Mouse (Mus musculus): ENCODE data around the gene Zfp276. TPM values are rescaled to one million over a fixed set of nuclear protein-coding genes. Genes with fewer than 3 reads are reported as not detected.

The Zfp276 gene
- polyA plus RNA-seq, 1 experiment from 2014 or later = 19.2 TPM

GRCm38 (mm10) chr8:123242107-123242923 is 11.7 kb upstream of the Zfp276 start:
- WGBS = 83% methylated on average over 7 of the region's 7 CpGs
- Histone ChIP-seq H3K4me3 (replicated peaks; ENCODE audit: low read length) (no peak overlapping the region), H3K4me1 (ENCODE audit: control insufficient read depth, insufficient read depth, low read length) (no peaks in the 10 kb centered on the region), H3K36me3 (ENCODE audit: control insufficient read depth, insufficient read depth, low read length) (no peaks in the 10 kb centered on the region), H3K4me2 (ENCODE audit: low read depth, low read length) (no peak overlapping the region), H3K9me3 (replicated peaks; ENCODE audit: control insufficient read depth, low read length) (no peaks in the 10 kb centered on the region), H3K27me3 (ENCODE audit: control insufficient read depth, insufficient read depth, low read length) (no peaks in the 10 kb centered on the region), H3K27ac (ENCODE audit: low read length) (no peak overlapping the region), H3K9ac (ENCODE audit: low read length) (no peak overlapping the region)
- ATAC-seq (ENCODE audit: insufficient read depth, low FRiP score) = no peak

- Histone ChIP-seq H3K9me3 (replicated peaks; ENCODE audit: control insufficient read depth, low read length) (no peaks in the 10 kb centered on the region), H3K4me1 (ENCODE audit: control insufficient read depth, insufficient read depth, low read length) (no peaks in the 10 kb centered on the region), H3K27me3 (ENCODE audit: control insufficient read depth, insufficient read depth, low read length) (no peaks in the 10 kb centered on the region), H3K9ac (ENCODE audit: low read length) (no peak overlapping the region), H3K36me3 (ENCODE audit: control insufficient read depth, insufficient read depth, low read length) (0 out of 2 replicates have a peak, but pooled peaks cover 6% of the 10 kb centered on the region), H3K4me2 (ENCODE audit: low read depth, low read length) (no peak overlapping the region), H3K27ac (ENCODE audit: low read length) (no peak overlapping the region), H3K4me3 (replicated peaks; ENCODE audit: low read length) (no peak overlapping the region)
- ATAC-seq (ENCODE audit: insufficient read depth, low FRiP score) = no peak
- WGBS = 64% methylated on average over 11 of the region's 11 CpGs
Measured at GRCm38 (mm10) chr8:123243053-123243452, 10.9 kb upstream of the Zfp276 start.

- Histone ChIP-seq H3K4me3 (replicated peaks; ENCODE audit: low read length) (no peak overlapping the region), H3K36me3 (ENCODE audit: control insufficient read depth, insufficient read depth, low read length) (0 out of 2 replicates have a peak, but pooled peaks cover 13% of the 10 kb centered on the region), H3K9me3 (replicated peaks; ENCODE audit: control insufficient read depth, low read length) (no peaks in the 10 kb centered on the region), H3K4me2 (ENCODE audit: low read depth, low read length) (no peak overlapping the region), H3K27ac (ENCODE audit: low read length) (no peak overlapping the region), H3K4me1 (ENCODE audit: control insufficient read depth, insufficient read depth, low read length) (no peaks in the 10 kb centered on the region), H3K27me3 (ENCODE audit: control insufficient read depth, insufficient read depth, low read length) (no peaks in the 10 kb centered on the region), H3K9ac (ENCODE audit: low read length) (no peak overlapping the region)
- no peak for ATAC-seq (ENCODE audit: insufficient read depth, low FRiP score)
- 89% methylated on average over 4 of the region's 4 CpGs for WGBS
Measured at GRCm38 (mm10) chr8:123244382-123244781, 9.6 kb upstream of the Zfp276 start.

- Histone ChIP-seq H3K4me1 (ENCODE audit: control insufficient read depth, insufficient read depth, low read length) (no peaks in the 10 kb centered on the region), H3K9ac (ENCODE audit: low read length) (no peak overlapping the region), H3K36me3 (ENCODE audit: control insufficient read depth, insufficient read depth, low read length) (0 out of 2 replicates have a peak, but pooled peaks cover 13% of the 10 kb centered on the region), H3K4me2 (ENCODE audit: low read depth, low read length) (no peak overlapping the region), H3K9me3 (replicated peaks; ENCODE audit: control insufficient read depth, low read length) (no peaks in the 10 kb centered on the region), H3K4me3 (replicated peaks; ENCODE audit: low read length) (no peak overlapping the region), H3K27ac (ENCODE audit: low read length) (no peak overlapping the region), H3K27me3 (ENCODE audit: control insufficient read depth, insufficient read depth, low read length) (no peaks in the 10 kb centered on the region)
- ATAC-seq (ENCODE audit: insufficient read depth, low FRiP score) = no peak
- 85% methylated on average over 12 of the region's 12 CpGs for WGBS
Measured at GRCm38 (mm10) chr8:123245543-123245942, 8.5 kb upstream of the Zfp276 start.

- over 99% methylated on average over 6 of the region's 6 CpGs for WGBS
- H3K4me2 ChIP-seq (ENCODE audit: low read depth, low read length) = no peak overlapping the region
- no peak overlapping the region for H3K4me3 ChIP-seq (replicated peaks; ENCODE audit: low read length)
- no peak for ATAC-seq (ENCODE audit: insufficient read depth, low FRiP score)
- no peak overlapping the region for H3K9ac ChIP-seq (ENCODE audit: low read length)
- peaks cover 5% of the 10 kb centered on the region for H3K4me1 ChIP-seq (ENCODE audit: control insufficient read depth, insufficient read depth, low read length)
- no peak overlapping the region for H3K27ac ChIP-seq (ENCODE audit: low read length)
- H3K9me3 ChIP-seq (replicated peaks; ENCODE audit: control insufficient read depth, low read length) = no peaks in the 10 kb centered on the region
- H3K36me3 ChIP-seq (ENCODE audit: control insufficient read depth, insufficient read depth, low read length) = 0 out of 2 replicates have a peak, but pooled peaks cover 17% of the 10 kb centered on the region
- no peaks in the 10 kb centered on the region for H3K27me3 ChIP-seq (ENCODE audit: control insufficient read depth, insufficient read depth, low read length)
Measured at GRCm38 (mm10) chr8:123247748-123248147, 6.2 kb upstream of the Zfp276 start.

GRCm38 (mm10) chr8:123248596-123248995 is 5.4 kb upstream of the Zfp276 start:
- Histone ChIP-seq H3K4me3 (replicated peaks; ENCODE audit: low read length) (no peak overlapping the region), H3K4me2 (ENCODE audit: low read depth, low read length) (no peak overlapping the region), H3K27me3 (ENCODE audit: control insufficient read depth, insufficient read depth, low read length) (no peaks in the 10 kb centered on the region), H3K9ac (ENCODE audit: low read length) (no peak overlapping the region), H3K27ac (ENCODE audit: low read length) (no peak overlapping the region), H3K36me3 (ENCODE audit: control insufficient read depth, insufficient read depth, low read length) (0 out of 2 replicates have a peak, but pooled peaks cover 17% of the 10 kb centered on the region), H3K9me3 (replicated peaks; ENCODE audit: control insufficient read depth, low read length) (no peaks in the 10 kb centered on the region), H3K4me1 (ENCODE audit: control insufficient read depth, insufficient read depth, low read length) (peaks cover 11% of the 10 kb centered on the region)
- no peak for ATAC-seq (ENCODE audit: insufficient read depth, low FRiP score)
- WGBS = 86% methylated on average over 8 of the region's 8 CpGs

- H3K9ac ChIP-seq (ENCODE audit: low read length) = no peak overlapping the region
- no peaks in the 10 kb centered on the region for H3K27me3 ChIP-seq (ENCODE audit: control insufficient read depth, insufficient read depth, low read length)
- H3K4me1 ChIP-seq (ENCODE audit: control insufficient read depth, insufficient read depth, low read length) = peaks cover 20% of the 10 kb centered on the region
- ATAC-seq (ENCODE audit: insufficient read depth, low FRiP score) = no peak
- H3K4me3 ChIP-seq (replicated peaks; ENCODE audit: low read length) = no peak overlapping the region
- H3K9me3 ChIP-seq (replicated peaks; ENCODE audit: control insufficient read depth, low read length) = no peaks in the 10 kb centered on the region
- H3K4me2 ChIP-seq (ENCODE audit: low read depth, low read length) = no peak overlapping the region
- 96% methylated on average over 5 of the region's 5 CpGs for WGBS
- H3K36me3 ChIP-seq (ENCODE audit: control insufficient read depth, insufficient read depth, low read length) = 0 out of 2 replicates have a peak, but pooled peaks cover 17% of the 10 kb centered on the region
- H3K27ac ChIP-seq (ENCODE audit: low read length) = no peak overlapping the region
Measured at GRCm38 (mm10) chr8:123250940-123251339, 3.1 kb upstream of the Zfp276 start.

- H3K27me3 ChIP-seq (ENCODE audit: control insufficient read depth, insufficient read depth, low read length) = no peaks in the 10 kb centered on the region
- peak overlapping the region; percentile 71 for H3K4me2 ChIP-seq (ENCODE audit: low read depth, low read length)
- WGBS = 50% methylated on average over 4 of the region's 4 CpGs
- H3K4me1 ChIP-seq (ENCODE audit: control insufficient read depth, insufficient read depth, low read length) = peaks cover 20% of the 10 kb centered on the region
- H3K9ac ChIP-seq (ENCODE audit: low read length) = peak overlapping the region; percentile 99
- ATAC-seq (ENCODE audit: insufficient read depth, low FRiP score) = no peak
- peaks cover 14% of the 10 kb centered on the region; the same call in 1 of the 2 replicates for H3K36me3 ChIP-seq (ENCODE audit: control insufficient read depth, insufficient read depth, low read length)
- peak overlapping the region; percentile 99 for H3K4me3 ChIP-seq (replicated peaks; ENCODE audit: low read length)
- no peaks in the 10 kb centered on the region for H3K9me3 ChIP-seq (replicated peaks; ENCODE audit: control insufficient read depth, low read length)
- peak overlapping the region; percentile 29; the same call in 1 of the 2 replicates for H3K27ac ChIP-seq (ENCODE audit: low read length)
Measured at GRCm38 (mm10) chr8:123252925-123253324, 1.1 kb upstream of the Zfp276 start.

GRCm38 (mm10) chr8:123253451-123254098 is 420 bp upstream of the Zfp276 start:
- peak; percentile 19; the same call in 1 of the 2 replicates for ATAC-seq (ENCODE audit: insufficient read depth, low FRiP score)
- Histone ChIP-seq H3K9ac (ENCODE audit: low read length) (peak overlapping the region; percentile 99), H3K36me3 (ENCODE audit: control insufficient read depth, insufficient read depth, low read length) (peaks cover 17% of the 10 kb centered on the region), H3K4me1 (ENCODE audit: control insufficient read depth, insufficient read depth, low read length) (peaks cover 20% of the 10 kb centered on the region), H3K27ac (ENCODE audit: low read length) (peak overlapping the region; percentile 86), H3K9me3 (replicated peaks; ENCODE audit: control insufficient read depth, low read length) (no peaks in the 10 kb centered on the region), H3K4me3 (replicated peaks; ENCODE audit: low read length) (peak overlapping the region; percentile 99), H3K4me2 (ENCODE audit: low read depth, low read length) (peak overlapping the region; percentile 71), H3K27me3 (ENCODE audit: control insufficient read depth, insufficient read depth, low read length) (no peaks in the 10 kb centered on the region)
- under 1% methylated on average over 40 of the region's 40 CpGs for WGBS
